Mouse (Mus musculus) liver, embryonic 14.5 days (tissue): Measurements from ENCODE around the gene Pprc1.

ENCODE experiments used
- CTCF ChIP-seq: IDR thresholded peaks from 2 replicates; pipeline ENCODE4 v1.5.1; 2016; ENCODE audit warnings: antibody characterized with exemption, low read depth, control low read depth
- EP300 ChIP-seq: IDR thresholded peaks from 2 replicates; pipeline ENCODE4 v1.6.1; 2016; ENCODE audit warnings: antibody characterized with exemption, low read depth

DNA sequence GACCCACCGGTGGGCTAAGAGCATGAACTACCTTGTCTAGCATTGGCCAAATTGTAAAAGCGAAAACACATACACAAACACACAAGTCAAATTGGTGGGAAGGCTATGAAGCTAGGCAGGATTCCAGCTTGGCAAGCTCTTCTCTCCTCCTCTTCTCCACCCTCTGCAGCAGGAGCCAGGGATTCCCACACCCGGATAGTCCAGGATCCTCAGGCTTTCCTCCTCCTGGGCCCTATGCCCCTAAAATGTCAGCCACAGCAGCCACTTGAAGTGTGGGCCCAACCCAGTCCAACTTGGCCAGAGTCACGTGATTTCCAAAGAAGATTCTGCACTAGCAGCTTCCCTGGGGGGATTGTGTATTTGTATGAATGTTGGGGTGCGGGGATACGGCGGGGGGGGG lies 1.3 kb upstream of the Pprc1 start:
- TF ChIP-seq CTCF = no peak
- no peak for TF ChIP-seq EP300
